Mouse (Mus musculus): Measurements from ENCODE around the gene Prkch. TPM values are rescaled to one million over a fixed set of nuclear protein-coding genes. Genes with fewer than 3 reads are reported as not detected.

The Prkch gene
- polyA plus RNA-seq, 1 experiment from 2014 or later = 11.2 TPM

- Histone ChIP-seq H3K4me2 (no peak overlapping the region), H3K27me3 (peaks cover 23% of the 10 kb centered on the region; the same call in 1 of the 2 replicates), H3K4me3 (replicated peaks) (no peak overlapping the region), H3K27ac (no peak overlapping the region), H3K9ac (replicated peaks) (no peak overlapping the region), H3K4me1 (replicated peaks) (0 out of 2 replicates have a peak, but pooled peaks cover 4% of the 10 kb centered on the region), H3K36me3 (no peaks in the 10 kb centered on the region), H3K9me3 (no peaks in the 10 kb centered on the region)
- ATAC-seq (ENCODE audit: insufficient number of reproducible peaks, insufficient read depth, low FRiP score, low TSS enrichment, low read depth) = no peak
- 74% methylated on average over 17 of the region's 17 CpGs for WGBS
Measured at GRCm38 (mm10) chr12:73731848-73732540, 147.4 kb downstream of the Prkch start.

- H3K36me3 ChIP-seq = no peaks in the 10 kb centered on the region
- H3K9me3 ChIP-seq = no peaks in the 10 kb centered on the region
- H3K27ac ChIP-seq = peak overlapping the region; percentile 20; the same call in 1 of the 2 replicates
- WGBS = 56% methylated on average over 7 of the region's 7 CpGs
- no peak for ATAC-seq (ENCODE audit: insufficient number of reproducible peaks, insufficient read depth, low FRiP score, low TSS enrichment, low read depth)
- H3K9ac ChIP-seq (replicated peaks) = no peak overlapping the region
- peaks cover 23% of the 10 kb centered on the region; the same call in 1 of the 2 replicates for H3K27me3 ChIP-seq
- H3K4me3 ChIP-seq (replicated peaks) = no peak overlapping the region
- H3K4me1 ChIP-seq (replicated peaks) = 0 out of 2 replicates have a peak, but pooled peaks cover 4% of the 10 kb centered on the region
- H3K4me2 ChIP-seq = no peak overlapping the region
Measured at GRCm38 (mm10) chr12:73732862-73733261, 148.3 kb downstream of the Prkch start.

DNA sequence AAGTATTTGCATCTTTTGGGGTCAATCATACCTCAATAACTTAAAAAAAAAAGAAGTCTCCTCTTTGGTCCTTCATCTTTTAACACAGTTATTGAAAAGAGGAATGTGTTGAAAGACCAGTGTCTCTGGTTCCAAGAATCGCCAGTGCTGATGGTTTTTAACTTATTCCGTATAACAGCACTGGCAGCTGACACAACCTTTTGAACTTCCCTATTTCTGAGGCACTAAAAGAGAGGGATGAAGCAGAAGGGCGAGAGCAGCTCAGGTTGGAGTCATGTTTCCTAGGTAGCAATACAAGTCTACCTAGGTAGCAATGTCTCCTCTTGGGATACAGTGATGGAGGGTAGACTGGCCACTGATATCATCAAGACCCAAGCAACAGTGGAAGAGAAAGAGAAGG lies 152.3 kb downstream of the Prkch start:
- Histone ChIP-seq H3K36me3 (no peaks in the 10 kb centered on the region), H3K4me2 (no peak overlapping the region), H3K27me3 (peaks cover 17% of the 10 kb centered on the region; the same call in 1 of the 2 replicates), H3K9ac (replicated peaks) (no peak overlapping the region), H3K4me3 (replicated peaks) (no peak overlapping the region), H3K27ac (no peak overlapping the region), H3K9me3 (no peaks in the 10 kb centered on the region), H3K4me1 (replicated peaks) (no peaks in the 10 kb centered on the region)
- ATAC-seq (ENCODE audit: insufficient number of reproducible peaks, insufficient read depth, low FRiP score, low TSS enrichment, low read depth) = no peak
- WGBS = 78% methylated on average over 3 of the region's 3 CpGs

- Histone ChIP-seq H3K9me3 (no peaks in the 10 kb centered on the region), H3K36me3 (no peaks in the 10 kb centered on the region), H3K27ac (no peak overlapping the region), H3K4me3 (replicated peaks) (no peak overlapping the region), H3K9ac (replicated peaks) (no peak overlapping the region), H3K4me1 (replicated peaks) (no peaks in the 10 kb centered on the region), H3K27me3 (no peaks in the 10 kb centered on the region), H3K4me2 (no peak overlapping the region)
- ATAC-seq (ENCODE audit: insufficient number of reproducible peaks, insufficient read depth, low FRiP score, low TSS enrichment, low read depth) = no peak
- WGBS = 86% methylated on average over 6 of the region's 6 CpGs
Measured at GRCm38 (mm10) chr12:73739611-73740219, 155.1 kb downstream of the Prkch start.

DNA sequence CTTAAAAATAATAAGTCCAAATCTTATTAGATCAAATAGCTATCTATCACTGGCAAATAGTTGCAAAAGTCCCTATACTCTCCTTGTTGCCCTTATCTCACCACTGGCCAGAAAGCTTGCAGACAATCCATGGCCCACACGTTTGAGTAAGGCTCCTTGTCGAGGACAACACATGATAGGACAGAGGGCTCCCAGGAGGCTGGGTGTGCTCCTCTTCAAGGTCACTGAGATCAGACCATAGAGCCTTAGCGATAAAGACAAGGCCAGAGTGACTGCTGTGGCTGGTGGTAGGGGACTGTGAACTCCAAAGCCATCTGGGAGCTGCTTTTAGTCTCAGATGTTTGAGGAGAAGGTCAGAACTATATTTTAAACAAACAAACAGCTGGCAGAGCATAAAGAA lies 158.0 kb downstream of the Prkch start:
- no peak overlapping the region for H3K4me2 ChIP-seq
- H3K4me1 ChIP-seq (replicated peaks) = no peaks in the 10 kb centered on the region
- H3K27me3 ChIP-seq = no peaks in the 10 kb centered on the region
- WGBS = 69% methylated on average over 3 of the region's 3 CpGs
- no peak for ATAC-seq (ENCODE audit: insufficient number of reproducible peaks, insufficient read depth, low FRiP score, low TSS enrichment, low read depth)
- no peaks in the 10 kb centered on the region for H3K36me3 ChIP-seq
- no peak overlapping the region for H3K9ac ChIP-seq (replicated peaks)
- no peak overlapping the region for H3K4me3 ChIP-seq (replicated peaks)
- no peaks in the 10 kb centered on the region for H3K9me3 ChIP-seq
- no peak overlapping the region for H3K27ac ChIP-seq

DNA sequence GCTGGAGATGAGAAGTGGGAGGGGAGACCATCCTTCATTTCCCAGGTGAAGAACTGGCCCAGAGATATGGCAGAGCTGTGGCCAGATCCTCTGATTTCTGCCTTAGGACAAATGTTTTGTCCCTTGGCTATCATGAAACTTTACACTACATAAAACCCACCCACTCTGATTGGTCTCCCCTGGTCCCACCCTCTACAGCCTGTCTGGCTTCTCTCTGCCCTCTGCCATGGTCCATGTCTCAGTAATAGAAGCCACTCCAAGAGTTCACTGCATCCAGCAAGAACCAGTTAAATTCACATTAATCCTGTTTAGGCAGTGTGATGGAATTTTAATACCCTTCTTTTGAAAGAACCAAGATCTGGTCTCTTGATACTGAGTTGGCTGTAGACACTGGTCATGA lies 158.5 kb downstream of the Prkch start:
- Histone ChIP-seq H3K27ac (no peak overlapping the region), H3K4me2 (no peak overlapping the region), H3K4me3 (replicated peaks) (no peak overlapping the region), H3K36me3 (no peaks in the 10 kb centered on the region), H3K4me1 (replicated peaks) (no peaks in the 10 kb centered on the region), H3K27me3 (no peaks in the 10 kb centered on the region), H3K9me3 (no peaks in the 10 kb centered on the region), H3K9ac (replicated peaks) (no peak overlapping the region)
- no peak for ATAC-seq (ENCODE audit: insufficient number of reproducible peaks, insufficient read depth, low FRiP score, low TSS enrichment, low read depth)

DNA sequence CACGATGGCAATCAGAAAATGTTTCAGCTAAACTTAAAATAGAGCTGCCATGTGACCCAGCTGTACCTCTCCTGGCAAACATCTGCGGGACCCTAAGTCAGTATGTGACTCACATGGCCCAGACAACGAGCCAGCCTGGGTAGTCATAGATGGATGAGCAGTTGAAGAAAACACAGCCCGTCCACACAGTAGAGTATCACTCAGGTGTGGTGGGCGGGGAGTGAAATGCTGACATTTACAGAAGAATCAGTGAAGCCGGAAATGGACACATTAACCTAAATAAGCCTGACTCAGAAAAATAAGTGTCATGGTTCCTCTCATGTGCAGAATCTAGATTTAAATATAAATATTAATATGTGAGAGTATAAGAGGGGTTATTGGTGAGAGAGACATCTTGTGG lies 161.5 kb downstream of the Prkch start:
- Histone ChIP-seq H3K9me3 (no peaks in the 10 kb centered on the region), H3K4me1 (replicated peaks) (no peaks in the 10 kb centered on the region; the same call in 1 of the 2 replicates), H3K4me3 (replicated peaks) (no peak overlapping the region), H3K27me3 (no peaks in the 10 kb centered on the region), H3K4me2 (no peak overlapping the region), H3K27ac (no peak overlapping the region), H3K9ac (replicated peaks) (no peak overlapping the region), H3K36me3 (no peaks in the 10 kb centered on the region)
- no peak for ATAC-seq (ENCODE audit: insufficient number of reproducible peaks, insufficient read depth, low FRiP score, low TSS enrichment, low read depth)
- 89% methylated on average over 6 of the region's 6 CpGs for WGBS

DNA sequence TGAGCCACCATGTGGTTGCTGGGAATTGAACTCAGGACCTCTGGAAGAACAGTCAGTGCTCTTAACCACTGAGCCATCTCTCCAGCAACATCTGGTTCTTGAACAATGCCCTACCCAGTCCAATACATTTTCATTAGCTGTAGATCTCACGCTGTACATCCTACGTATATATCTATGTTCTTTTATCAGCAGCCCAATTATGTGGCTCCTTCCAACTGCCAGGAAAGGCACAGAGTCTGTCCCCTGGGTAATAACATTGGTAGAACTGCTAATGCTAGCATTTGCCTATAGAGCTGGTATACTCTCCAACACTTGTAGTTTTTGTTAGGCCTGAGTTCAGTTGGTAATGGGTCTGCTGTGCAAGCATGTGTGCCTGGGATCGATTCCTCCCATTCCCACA lies 163.8 kb downstream of the Prkch start:
- H3K4me1 ChIP-seq (replicated peaks) = peaks cover 3% of the 10 kb centered on the region; the same call in 1 of the 2 replicates
- no peak overlapping the region for H3K9ac ChIP-seq (replicated peaks)
- 90% methylated on average over 3 of the region's 3 CpGs for WGBS
- no peak overlapping the region for H3K4me3 ChIP-seq (replicated peaks)
- ATAC-seq (ENCODE audit: insufficient number of reproducible peaks, insufficient read depth, low FRiP score, low TSS enrichment, low read depth) = no peak
- no peaks in the 10 kb centered on the region for H3K27me3 ChIP-seq
- H3K9me3 ChIP-seq = no peaks in the 10 kb centered on the region
- no peaks in the 10 kb centered on the region for H3K36me3 ChIP-seq
- no peak overlapping the region for H3K4me2 ChIP-seq
- no peak overlapping the region for H3K27ac ChIP-seq

GRCm38 (mm10) chr12:73754476-73755150 lies 170.0 kb downstream of the Prkch start:
- no peak for ATAC-seq (ENCODE audit: insufficient number of reproducible peaks, insufficient read depth, low FRiP score, low TSS enrichment, low read depth)
- H3K9me3 ChIP-seq = no peaks in the 10 kb centered on the region
- 79% methylated on average over 9 of the region's 9 CpGs for WGBS
- no peaks in the 10 kb centered on the region for H3K27me3 ChIP-seq
- no peak overlapping the region for H3K4me3 ChIP-seq (replicated peaks)
- no peak overlapping the region for H3K9ac ChIP-seq (replicated peaks)
- peaks cover 12% of the 10 kb centered on the region; the same call in 1 of the 2 replicates for H3K4me1 ChIP-seq (replicated peaks)
- H3K4me2 ChIP-seq = no peak overlapping the region
- 0 out of 2 replicates have a peak overlapping the region, but pooled peaks have one; percentile 18 for H3K27ac ChIP-seq
- H3K36me3 ChIP-seq = no peaks in the 10 kb centered on the region

GRCm38 (mm10) chr12:73755646-73756045 lies 171.1 kb downstream of the Prkch start:
- no peak for ATAC-seq (ENCODE audit: insufficient number of reproducible peaks, insufficient read depth, low FRiP score, low TSS enrichment, low read depth)
- H3K9me3 ChIP-seq = no peaks in the 10 kb centered on the region
- no peak overlapping the region for H3K9ac ChIP-seq (replicated peaks)
- peaks cover 12% of the 10 kb centered on the region; the same call in 1 of the 2 replicates for H3K4me1 ChIP-seq (replicated peaks)
- H3K36me3 ChIP-seq = no peaks in the 10 kb centered on the region
- H3K4me2 ChIP-seq = no peak overlapping the region
- no peak overlapping the region for H3K4me3 ChIP-seq (replicated peaks)
- H3K27me3 ChIP-seq = no peaks in the 10 kb centered on the region
- 80% methylated on average over 8 of the region's 8 CpGs for WGBS
- no peak overlapping the region for H3K27ac ChIP-seq

DNA sequence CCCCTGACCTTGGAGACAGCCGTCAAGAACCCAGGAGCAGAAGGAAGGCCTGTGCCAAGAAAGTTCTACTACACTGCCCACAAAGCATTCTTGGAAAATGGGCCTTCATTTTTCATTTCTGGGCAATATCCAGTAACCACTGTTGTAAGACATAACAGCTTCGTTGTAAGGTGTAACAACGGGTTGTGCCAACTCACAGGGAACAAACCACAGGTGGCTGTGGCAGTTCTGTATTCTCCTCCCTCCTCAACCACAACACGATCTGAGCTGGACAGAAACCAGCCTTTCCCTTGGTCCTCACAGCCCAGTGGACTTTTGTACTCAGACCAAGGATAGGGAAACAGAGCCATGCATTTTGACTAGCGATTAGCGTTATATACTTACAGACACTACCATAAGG lies 171.9 kb downstream of the Prkch start:
- H3K9ac ChIP-seq (replicated peaks) = no peak overlapping the region
- H3K4me1 ChIP-seq (replicated peaks) = 0 out of 2 replicates have a peak, but pooled peaks cover 12% of the 10 kb centered on the region
- H3K36me3 ChIP-seq = no peaks in the 10 kb centered on the region
- no peak for ATAC-seq (ENCODE audit: insufficient number of reproducible peaks, insufficient read depth, low FRiP score, low TSS enrichment, low read depth)
- no peak overlapping the region for H3K4me2 ChIP-seq
- no peaks in the 10 kb centered on the region for H3K9me3 ChIP-seq
- H3K27me3 ChIP-seq = no peaks in the 10 kb centered on the region
- H3K27ac ChIP-seq = no peak overlapping the region
- H3K4me3 ChIP-seq (replicated peaks) = no peak overlapping the region
- 92% methylated on average over 6 of the region's 6 CpGs for WGBS
